Mouse (Mus musculus): ENCODE measurements at regions not wholly inside any gene's neighbourhood (a gene's known extent, or its start where the extent isn't known, plus 50 kb on each side); places are given as distances from the start of the nearest gene placed in this dataset.

DNA sequence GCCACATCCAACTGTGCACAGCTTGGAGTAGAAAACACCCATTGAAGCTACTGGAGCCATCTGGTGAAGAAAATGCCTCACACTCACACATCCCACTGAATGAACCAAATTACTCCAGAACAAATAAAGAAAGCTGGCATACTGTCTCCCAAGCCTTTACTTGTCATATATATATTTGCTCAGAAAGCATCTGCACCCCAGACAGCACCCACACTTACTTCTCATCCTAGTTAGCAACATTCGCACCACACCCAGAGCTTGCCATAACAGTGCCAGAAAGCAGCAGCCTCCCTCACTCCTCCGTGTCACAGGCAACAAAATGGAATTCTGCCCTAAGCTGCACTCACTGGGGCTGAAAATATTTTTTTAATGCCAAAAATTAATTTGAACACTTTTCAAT is 60.5 kb upstream of the Syndig1 start:
- Histone ChIP-seq H3K27ac (ENCODE audit: control insufficient read depth, low read depth, low read length) (no peak overlapping the region), H3K4me3 (ENCODE audit: control insufficient read depth in 1 of 2, insufficient read depth in 1 of 2, low read depth in 2 of 2, low read length in 2 of 2) (no peak overlapping the region), H3K4me1 (ENCODE audit: control insufficient read depth in 1 of 2, insufficient read depth in 2 of 2, low read length in 2 of 2) (no peaks in the 10 kb centered on the region), H3K36me3 (ENCODE audit: control insufficient read depth in 1 of 2, insufficient read depth in 2 of 2, low read length in 2 of 2) (no peaks in the 10 kb centered on the region), H3K9me3 (replicated peaks; ENCODE audit: insufficient read depth, low read length) (no peaks in the 10 kb centered on the region), H3K79me2 (ENCODE audit: control insufficient read depth, insufficient read depth, low read length, poor library complexity) (no peaks in the 10 kb centered on the region), H3K9ac (ENCODE audit: control insufficient read depth, low read depth, low read length, poor library complexity, severe bottlenecking) (no peak overlapping the region), H3K27me3 (ENCODE audit: control insufficient read depth in 1 of 2, insufficient read depth in 2 of 2, low read length in 2 of 2) (no peaks in the 10 kb centered on the region)
- DNase-seq (ENCODE audit: low read depth, low spot score), result no peak
- no peak for TF ChIP-seq ELF1 (IDR thresholded peaks at IDR 0.05; ENCODE audit: low read depth, low read length)

DNA sequence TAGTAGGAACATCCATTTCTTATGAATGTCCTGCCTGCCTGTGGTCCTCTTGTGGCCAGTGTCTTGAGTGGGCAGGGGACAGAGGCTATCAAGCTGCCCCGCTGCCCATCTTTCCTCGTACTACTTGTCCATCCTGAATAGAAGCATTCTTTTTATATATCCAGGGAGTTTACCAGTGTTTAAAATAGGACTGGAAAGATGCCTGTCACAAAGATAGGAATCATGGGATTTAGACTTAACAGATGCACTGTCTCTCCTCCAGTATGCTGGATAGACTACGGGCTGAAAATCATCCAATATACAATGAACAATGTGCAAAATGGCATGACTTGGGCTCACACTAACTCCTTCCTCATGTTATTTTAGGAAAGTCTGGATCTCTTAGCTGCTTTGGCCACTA is 51.7 kb upstream of the Syndig1 start:
- no peak for DNase-seq (ENCODE audit: low read depth, low spot score)
- Histone ChIP-seq H3K4me3 (ENCODE audit: control insufficient read depth in 1 of 2, insufficient read depth in 1 of 2, low read depth in 2 of 2, low read length in 2 of 2) (no peak overlapping the region), H3K79me2 (ENCODE audit: control insufficient read depth, insufficient read depth, low read length, poor library complexity) (no peaks in the 10 kb centered on the region), H3K4me1 (ENCODE audit: control insufficient read depth in 1 of 2, insufficient read depth in 2 of 2, low read length in 2 of 2) (no peaks in the 10 kb centered on the region), H3K9ac (ENCODE audit: control insufficient read depth, low read depth, low read length, poor library complexity, severe bottlenecking) (no peak overlapping the region), H3K27ac (ENCODE audit: control insufficient read depth, low read depth, low read length) (no peak overlapping the region), H3K9me3 (replicated peaks; ENCODE audit: insufficient read depth, low read length) (no peaks in the 10 kb centered on the region), H3K27me3 (ENCODE audit: control insufficient read depth in 1 of 2, insufficient read depth in 2 of 2, low read length in 2 of 2) (no peaks in the 10 kb centered on the region), H3K36me3 (ENCODE audit: control insufficient read depth in 1 of 2, insufficient read depth in 2 of 2, low read length in 2 of 2) (no peaks in the 10 kb centered on the region)
- TF ChIP-seq EP300 (IDR thresholded peaks at IDR 0.05; ENCODE audit: low read depth in 1 of 2, low read length in 2 of 2), result no peak
- TF ChIP-seq NELFE (IDR thresholded peaks at IDR 0.05; ENCODE audit: low read depth, low read length), result no peak
- TF ChIP-seq MYC (IDR thresholded peaks at IDR 0.05; ENCODE audit: low read depth, low read length), result no peak
- no peak for TF ChIP-seq UBTF (IDR thresholded peaks at IDR 0.05; ENCODE audit: borderline replicate concordance, insufficient read depth, low read depth, low read length)
- no peak for TF ChIP-seq SMC3 (IDR thresholded peaks at IDR 0.05; ENCODE audit: low read depth, low read length)
- no peak for TF ChIP-seq CTCF (IDR thresholded peaks at IDR 0.05 in 2 of 3, conservative IDR thresholded peaks at IDR 0.05 in 1 of 3; ENCODE audit: control insufficient read depth in 1 of 3, insufficient read depth in 1 of 3, low read depth in 2 of 3, low read length in 3 of 3, poor library complexity in 1 of 3, severe bottlenecking in 1 of 3)
- TF ChIP-seq MAFK (IDR thresholded peaks at IDR 0.05; ENCODE audit: borderline replicate concordance, low read depth, low read length), result no peak
- TF ChIP-seq MAX (IDR thresholded peaks at IDR 0.05; ENCODE audit: low read length), result no peak
- TF ChIP-seq ETS1 (IDR thresholded peaks at IDR 0.05; ENCODE audit: low read depth, low read length), result no peak
- TF ChIP-seq BHLHE40 (IDR thresholded peaks at IDR 0.05; ENCODE audit: borderline replicate concordance, low read depth, low read length), result no peak
- TF ChIP-seq POLR2AphosphoS5 (IDR thresholded peaks at IDR 0.05; ENCODE audit: borderline replicate concordance, low read depth, low read length), result no peak
- TF ChIP-seq ZC3H11A (IDR thresholded peaks at IDR 0.05; ENCODE audit: low read depth, low read length), result no peak

Measured in MEL (cell line).